Mouse (Mus musculus) embryo, embryonic 11 days (tissue): ENCODE data around the gene Cldnd1.
A peak's percentile ranks its signal among the peaks of the same experiment; 100 is the strongest.

Experiments used
- DNase-seq: peaks from one replicate; pipeline ENCODE4 v3.0.0-alpha.2; 2015

Gene Cldnd1

GRCm38 (mm10) chr16:58727477-58728131 is at the start of gene Cldnd1:
Cldnd1 (plus strand) TSS chr16:58727910.
- DNase-seq: peak; percentile 98

GRCm38 (mm10) chr16:58678660-58679059 is 49.0 kb upstream of the Cldnd1 start:
- no peak for DNase-seq

GRCm38 (mm10) chr16:58682046-58682445 is 45.7 kb upstream of the Cldnd1 start:
- no peak for DNase-seq

DNA sequence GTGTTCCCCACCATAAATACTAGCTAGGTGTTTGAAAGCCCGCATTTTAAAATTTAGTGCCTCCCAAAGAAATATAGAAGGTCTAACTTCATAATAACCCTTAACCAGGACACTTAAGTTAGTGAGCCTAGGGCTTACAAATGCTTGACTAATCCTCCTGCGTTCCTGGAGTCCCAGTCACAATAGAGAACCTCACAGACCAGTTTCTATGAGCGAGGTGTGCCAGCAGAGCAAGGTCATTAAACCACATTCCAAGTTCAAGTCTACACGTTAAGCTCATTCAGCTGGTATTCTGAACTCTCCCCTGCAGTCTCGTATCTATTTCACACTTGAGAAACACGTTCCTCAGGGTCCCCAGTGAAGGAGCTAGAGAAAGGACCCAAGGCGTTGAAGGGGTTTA is 44.8 kb upstream of the Cldnd1 start:
- no peak for DNase-seq

- DNase-seq: no peak
Observed at GRCm38 (mm10) chr16:58683911-58684310, 43.8 kb upstream of the Cldnd1 start.

GRCm38 (mm10) chr16:58684537-58684936 is 43.2 kb upstream of the Cldnd1 start:
- no peak for DNase-seq

- no peak for DNase-seq
Observed at GRCm38 (mm10) chr16:58685548-58686537, 41.9 kb upstream of the Cldnd1 start.

DNA sequence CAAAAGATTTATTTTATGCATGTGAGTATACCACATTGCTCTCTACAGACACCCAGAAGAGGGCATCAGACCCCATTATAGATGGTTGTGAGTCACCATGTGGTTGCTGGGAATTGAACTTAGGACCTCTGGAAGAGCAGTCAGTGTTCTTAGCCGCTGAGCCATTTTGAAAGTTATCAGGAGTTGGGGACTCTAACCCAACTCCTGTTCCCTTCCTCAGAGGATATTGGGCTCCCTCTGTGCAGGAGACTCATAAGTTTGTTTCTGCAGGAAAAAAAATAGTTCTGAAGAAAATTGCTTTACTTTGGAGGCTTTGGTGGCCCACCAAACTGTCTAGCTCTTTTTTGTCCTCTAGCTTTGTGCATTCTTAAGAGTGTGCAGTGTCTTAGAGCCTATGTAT is 39.2 kb upstream of the Cldnd1 start:
- no peak for DNase-seq

- DNase-seq: no peak
Observed at GRCm38 (mm10) chr16:58689555-58690169, 38.0 kb upstream of the Cldnd1 start.

GRCm38 (mm10) chr16:58690322-58690732 is 37.4 kb upstream of the Cldnd1 start:
- no peak for DNase-seq

DNA sequence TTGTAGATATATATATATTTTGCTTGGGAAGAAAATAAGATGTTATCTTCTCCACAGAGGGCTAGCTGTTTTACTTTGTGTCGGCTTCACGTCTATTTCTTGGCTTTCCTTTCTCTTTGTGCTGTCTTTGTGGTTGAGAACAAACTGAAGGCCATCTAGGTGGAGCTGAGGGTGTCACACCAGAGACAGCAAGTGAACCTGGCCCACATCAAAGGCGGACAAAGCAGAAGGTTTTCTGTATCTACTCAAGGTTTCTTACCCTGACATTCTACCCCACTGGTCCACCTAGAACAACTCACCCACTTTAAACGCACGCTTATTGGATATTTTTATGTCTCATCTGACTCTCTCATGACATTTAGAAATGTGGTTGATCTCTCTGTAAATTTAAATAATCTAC is 33.6 kb upstream of the Cldnd1 start:
- no peak for DNase-seq

GRCm38 (mm10) chr16:58696796-58697195 is 30.9 kb upstream of the Cldnd1 start:
- DNase-seq: no peak

GRCm38 (mm10) chr16:58697261-58697660 is 30.4 kb upstream of the Cldnd1 start:
- no peak for DNase-seq

- no peak for DNase-seq
Observed at GRCm38 (mm10) chr16:58700174-58700573, 27.5 kb upstream of the Cldnd1 start.

DNA sequence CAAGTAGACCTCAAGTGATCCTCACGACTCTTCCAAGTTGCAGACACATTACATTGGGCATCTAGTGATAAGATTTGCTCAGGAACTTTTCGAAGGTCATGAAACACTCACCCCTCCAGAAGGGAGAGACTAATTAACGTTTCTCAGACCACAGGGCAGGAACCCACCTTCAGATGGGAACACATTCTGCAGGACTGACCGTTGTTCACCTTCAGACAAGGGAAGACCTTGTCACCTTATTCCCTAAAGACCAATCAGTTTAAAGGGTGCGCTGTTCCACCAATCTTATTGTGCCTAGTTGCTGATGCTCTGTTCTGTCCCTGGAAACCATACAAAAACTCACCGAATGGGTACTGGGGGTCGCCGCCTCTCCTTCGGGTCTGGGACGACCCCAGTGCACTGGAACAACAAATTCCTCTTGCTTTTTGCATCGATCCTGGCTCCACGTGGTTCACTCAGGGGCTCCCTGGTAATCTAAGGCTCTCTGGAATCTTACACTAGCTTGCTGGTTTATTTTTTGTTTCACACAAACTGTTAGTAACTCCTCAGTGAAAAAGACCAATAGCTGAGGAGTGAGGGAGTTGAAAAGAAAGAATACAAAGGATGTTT is 26.8 kb upstream of the Cldnd1 start:
- DNase-seq: no peak

- no peak for DNase-seq
Observed at GRCm38 (mm10) chr16:58701779-58702178, 25.9 kb upstream of the Cldnd1 start.

DNA sequence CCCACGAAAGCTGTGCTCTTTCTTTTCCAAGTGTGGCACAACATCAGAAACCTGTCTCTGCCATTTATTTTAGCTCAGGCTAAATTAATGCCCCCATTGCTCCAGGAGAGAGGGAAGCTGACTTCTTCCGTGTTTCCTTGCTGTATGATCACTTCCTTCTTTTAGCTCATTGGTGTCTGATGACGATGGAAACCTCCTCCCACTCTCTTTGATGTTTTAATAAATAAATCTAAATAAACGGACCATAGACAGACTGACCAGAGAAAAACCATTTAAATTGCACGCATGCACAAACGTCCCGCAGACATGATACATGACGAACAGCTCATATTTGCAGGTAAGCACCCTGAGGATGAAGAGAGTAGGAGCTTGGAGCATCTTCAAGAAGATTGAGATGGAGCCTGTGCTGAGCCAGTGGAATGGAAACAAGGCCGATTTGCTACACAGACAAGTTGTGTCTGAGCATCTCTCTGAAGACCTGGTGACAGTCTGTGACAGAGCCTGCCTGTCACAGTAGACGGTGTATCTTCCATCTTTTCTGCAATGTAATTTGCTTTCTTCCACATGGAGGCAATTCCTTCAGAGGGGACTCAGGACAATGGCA is 25.3 kb upstream of the Cldnd1 start:
- no peak for DNase-seq

- DNase-seq: no peak
Observed at GRCm38 (mm10) chr16:58703382-58704124, 24.2 kb upstream of the Cldnd1 start.

- DNase-seq: no peak
Observed at GRCm38 (mm10) chr16:58704999-58705398, 22.7 kb upstream of the Cldnd1 start.

GRCm38 (mm10) chr16:58707276-58707905 is 20.3 kb upstream of the Cldnd1 start:
- DNase-seq: no peak
